Mouse (Mus musculus): ENCODE results near the gene Srsf11. TPM values are rescaled to one million over a fixed set of nuclear protein-coding genes. Genes with fewer than 3 reads are reported as not detected.

Gene Srsf11
- total RNA-seq, 2 experiments from 2014 or later = 129 to 152 TPM

GRCm38 (mm10) chr3:157998742-157999369 is 37.6 kb downstream of the Srsf11 start:
- ATAC-seq (replicated peaks; ENCODE audit: low FRiP score, poor library complexity, severe bottlenecking) = no peak

- no peak for ATAC-seq (replicated peaks; ENCODE audit: low FRiP score, poor library complexity, severe bottlenecking)
Observed at GRCm38 (mm10) chr3:157995726-157996125, 40.7 kb downstream of the Srsf11 start.

- ATAC-seq (replicated peaks; ENCODE audit: low FRiP score, poor library complexity, severe bottlenecking) = no peak
Observed at GRCm38 (mm10) chr3:157993322-157993721, 43.1 kb downstream of the Srsf11 start.

- ATAC-seq (replicated peaks; ENCODE audit: low FRiP score, poor library complexity, severe bottlenecking) = no peak
Observed at GRCm38 (mm10) chr3:157979619-157980018, 56.8 kb downstream of the Srsf11 start.

- no peak for ATAC-seq (replicated peaks; ENCODE audit: low FRiP score, poor library complexity, severe bottlenecking)
Observed at GRCm38 (mm10) chr3:157973236-157973635, 63.2 kb downstream of the Srsf11 start.

- no peak for ATAC-seq (replicated peaks; ENCODE audit: low FRiP score, poor library complexity, severe bottlenecking)
Observed at GRCm38 (mm10) chr3:157971151-157971550, 65.3 kb downstream of the Srsf11 start.

Other genes starting within 250 kb of the Srsf11 start
- not detected in 2 replicates for gene Cth, start 111.6 kb downstream of the Srsf11 start, total RNA-seq (2015; ENCODE audit: low replicate concordance)
- gene Cth, start 111.6 kb downstream of the Srsf11 start, total RNA-seq (2017; ENCODE audit: low replicate concordance) = 2.7 TPM in 1 of 2 replicates, not detected in the other
- 49.1 and 65.3 TPM in 2 replicates for gene Ankrd13c, start 89.4 kb downstream of the Srsf11 start, total RNA-seq (2015; ENCODE audit: low replicate concordance)
- gene Ankrd13c, start 89.4 kb downstream of the Srsf11 start, total RNA-seq (2017; ENCODE audit: low replicate concordance) = 61.8 and 65.3 TPM in 2 replicates
- 6.3 and 6.9 TPM in 2 replicates for gene Lrrc40, start within 50 bp of the Srsf11 start, total RNA-seq (2015; ENCODE audit: low replicate concordance)
- gene Lrrc40, start within 50 bp of the Srsf11 start, total RNA-seq (2017; ENCODE audit: low replicate concordance) = 13.2 and 18.4 TPM in 2 replicates

All from erythroblast, adult 5-6 weeks (primary cell).